Mouse (Mus musculus) kidney, postnatal 14 days (tissue): ENCODE measurements around the gene Elof1.
"Not testable (repeated sequence)": the region's sequence is repeated elsewhere in the genome, so short reads cannot be mapped to it uniquely, and the experiment has no call there.

Experiments used
- DNase-seq: peaks from one replicate; pipeline ENCODE4 v3.0.0; 2022; ENCODE audit warnings: mixed read lengths

Elof1 gene

GRCm38 (mm10) chr9:22116740-22117426 lies at the start of gene Elof1:
Gene Elof1 (minus strand): TSS chr9:22117172.
- DNase-seq, result peak; percentile 96

- no peak for DNase-seq
These were observed 49.7 kb upstream of the Elof1 start for GRCm38 (mm10) chr9:22166686-22167085.

GRCm38 (mm10) chr9:22165964-22166363 lies 49.0 kb upstream of the Elof1 start:
- DNase-seq, result no peak

- DNase-seq, result peak; percentile 36
These were observed 48.0 kb upstream of the Elof1 start for GRCm38 (mm10) chr9:22164711-22165668.

GRCm38 (mm10) chr9:22162912-22163311 lies 45.9 kb upstream of the Elof1 start:
- DNase-seq, result no peak

GRCm38 (mm10) chr9:22162305-22162704 lies 45.3 kb upstream of the Elof1 start:
- DNase-seq, result no peak

- DNase-seq, result no peak
These were observed 44.3 kb upstream of the Elof1 start for GRCm38 (mm10) chr9:22161299-22161698.

GRCm38 (mm10) chr9:22157516-22158265 lies 40.7 kb upstream of the Elof1 start:
- no peak for DNase-seq

GRCm38 (mm10) chr9:22156497-22157245 lies 39.7 kb upstream of the Elof1 start, which contains the start of gene Pigyl:
Gene Pigyl (plus strand): TSS chr9:22156846.
- DNase-seq, result peak; percentile 99

GRCm38 (mm10) chr9:22155614-22156013 lies 38.6 kb upstream of the Elof1 start:
- peak; percentile 76 for DNase-seq

- no peak for DNase-seq
These were observed 36.8 kb upstream of the Elof1 start for GRCm38 (mm10) chr9:22153810-22154209.

GRCm38 (mm10) chr9:22150946-22151345 lies 34.0 kb upstream of the Elof1 start:
- no peak for DNase-seq

- DNase-seq, result not testable (repeated sequence)
These were observed 33.3 kb upstream of the Elof1 start for GRCm38 (mm10) chr9:22150249-22150693.

- no peak for DNase-seq
These were observed 32.7 kb upstream of the Elof1 start for GRCm38 (mm10) chr9:22149426-22150248.

- no peak for DNase-seq
These were observed 27.5 kb upstream of the Elof1 start for GRCm38 (mm10) chr9:22144304-22144965.

- peak; percentile 85 for DNase-seq
These were observed 26.4 kb upstream of the Elof1 start for GRCm38 (mm10) chr9:22143108-22144037.

- no peak for DNase-seq
These were observed 22.8 kb upstream of the Elof1 start for GRCm38 (mm10) chr9:22139746-22140145.

GRCm38 (mm10) chr9:22138480-22138879 lies 21.5 kb upstream of the Elof1 start:
- DNase-seq, result peak; percentile 36

GRCm38 (mm10) chr9:22136765-22137547 lies 20.0 kb upstream of the Elof1 start:
- DNase-seq, result no peak
